ENCODE assay signal across 8 mouse cellular contexts in the genomic region with DNA sequence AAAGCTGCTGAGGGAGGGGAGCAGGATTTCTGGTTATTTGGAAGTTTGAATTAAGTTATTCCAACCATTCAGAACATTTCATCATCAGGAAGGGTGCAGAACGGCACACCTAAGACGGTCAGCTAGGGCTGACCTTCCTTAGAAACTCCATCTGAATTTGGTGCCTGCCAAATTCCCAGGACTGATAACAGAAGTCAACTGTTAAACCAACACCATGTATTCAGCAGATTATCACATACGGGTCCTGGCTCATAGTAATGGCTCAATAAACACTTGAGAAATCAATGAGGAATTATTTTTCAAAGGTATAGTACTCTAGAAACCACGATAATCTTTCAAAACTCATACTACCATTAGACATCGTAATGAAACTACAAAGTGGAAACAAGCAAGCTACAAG. TPM values are rescaled to one million over a fixed set of nuclear protein-coding genes. Genes with fewer than 3 reads are reported as not detected.
A peak's percentile ranks its signal among the peaks of the same experiment; 100 is the strongest.
DNase-seq lines count a peak whose midpoint lies in the region; ATAC-seq and TF ChIP-seq lines count a peak whose summit lies in the region.

No protein-coding gene starts in this region.

- ATAC-seq in heart, embryonic 15.5 days (replicated peaks; ENCODE audit: insufficient number of reproducible peaks, insufficient read depth, low FRiP score, low read depth), result no peak
- ATAC-seq in hindbrain, postnatal 0 days, result no peak
- ATAC-seq in midbrain, embryonic 14.5 days (ENCODE audit: low FRiP score, low TSS enrichment), result no peak
- no peak for ATAC-seq in cerebellum, adult (ENCODE audit: insufficient number of reproducible peaks, low FRiP score, low TSS enrichment)

- peak overlapping the region; percentile 67 for H3K4me2 ChIP-seq in heart, embryonic 15.5 days
- peak overlapping the region; percentile 80 for H3K4me2 ChIP-seq in hindbrain, postnatal 0 days (ENCODE audit: low read depth, low read length)
- peak overlapping the region; percentile 73 for H3K4me2 ChIP-seq in midbrain, embryonic 14.5 days (ENCODE audit: low read length)

- H3K27ac ChIP-seq in heart, embryonic 15.5 days, result no peak overlapping the region
- H3K27ac ChIP-seq in hindbrain, postnatal 0 days, result no peak overlapping the region
- no peak overlapping the region for H3K27ac ChIP-seq in midbrain, embryonic 14.5 days (replicated peaks; ENCODE audit: low read depth, low read length)

- H3K9ac ChIP-seq in heart, embryonic 15.5 days, result no peak overlapping the region
- no peak overlapping the region for H3K9ac ChIP-seq in hindbrain, postnatal 0 days (replicated peaks; ENCODE audit: low read length)
- H3K9ac ChIP-seq in midbrain, embryonic 14.5 days (replicated peaks; ENCODE audit: low read length), result peak overlapping the region; percentile 94; the same call in 1 of the 2 replicates

- peaks cover 30% of the 10 kb centered on the region for H3K4me1 ChIP-seq in heart, embryonic 15.5 days (replicated peaks)
- H3K4me1 ChIP-seq in hindbrain, postnatal 0 days (ENCODE audit: insufficient read depth, low read length), result 0 out of 2 replicates have a peak, but pooled peaks cover 5% of the 10 kb centered on the region
- peaks cover 8% of the 10 kb centered on the region; the same call in 1 of the 2 replicates for H3K4me1 ChIP-seq in midbrain, embryonic 14.5 days (ENCODE audit: control insufficient read depth, insufficient read depth, low read length)

- TF ChIP-seq CTCF in hindbrain, postnatal 0 days (IDR thresholded peaks at IDR 0.05; ENCODE audit: low read depth), result no peak

- H3K27me3 ChIP-seq in heart, embryonic 15.5 days, result no peaks in the 10 kb centered on the region
- H3K27me3 ChIP-seq in hindbrain, postnatal 0 days (ENCODE audit: insufficient read depth, low read length), result no peaks in the 10 kb centered on the region
- no peaks in the 10 kb centered on the region for H3K27me3 ChIP-seq in midbrain, embryonic 14.5 days (ENCODE audit: control insufficient read depth, insufficient read depth, low read length)

- H3K36me3 ChIP-seq in heart, embryonic 15.5 days, result no peaks in the 10 kb centered on the region
- no peaks in the 10 kb centered on the region for H3K36me3 ChIP-seq in hindbrain, postnatal 0 days (ENCODE audit: insufficient read depth, low read length)
- no peaks in the 10 kb centered on the region for H3K36me3 ChIP-seq in midbrain, embryonic 14.5 days (ENCODE audit: control insufficient read depth, insufficient read depth, low read length)

- 20% methylated on average over 5 of the region's 5 CpGs for WGBS in heart, embryonic 15.5 days
- 29% methylated on average over 5 of the region's 5 CpGs for WGBS in hindbrain, postnatal 0 days
- WGBS in midbrain, embryonic 14.5 days, result 36% methylated on average over 5 of the region's 5 CpGs

- no peak for DNase-seq in heart, adult 18-20 months
- peak; percentile 42 for DNase-seq in c-Kit-negative CD71-positive TER-119-positive erythroid progenitor cells, embryonic 14.5 days (ENCODE audit: low read depth, low spot score)
- DNase-seq in hindbrain, postnatal 0 days (ENCODE audit: low spot score), result no peak
- no peak for DNase-seq in midbrain, embryonic 14.5 days
- no peak for DNase-seq in testis, postnatal 10 days (ENCODE audit: low spot score)
- no peak for DNase-seq in gastrocnemius, adult 8-10 months (ENCODE audit: low spot score in 2 of 2)

- H3K9me3 ChIP-seq in heart, embryonic 15.5 days (replicated peaks), result no peaks in the 10 kb centered on the region
- no peaks in the 10 kb centered on the region for H3K9me3 ChIP-seq in hindbrain, postnatal 0 days (ENCODE audit: low read length)
- no peaks in the 10 kb centered on the region for H3K9me3 ChIP-seq in midbrain, embryonic 14.5 days (ENCODE audit: control insufficient read depth, low read length)

- H3K4me3 ChIP-seq in heart, embryonic 15.5 days, result peak overlapping the region; percentile 31
- H3K4me3 ChIP-seq in hindbrain, postnatal 0 days (ENCODE audit: low read length), result peak overlapping the region; percentile 91
- peak overlapping the region; percentile 88 for H3K4me3 ChIP-seq in midbrain, embryonic 14.5 days (replicated peaks; ENCODE audit: low read depth, low read length)

RNA-seq across cellular contexts. Expression of gene Tlk1, which starts 2.1 kb away (rescaled TPM):
- 24.4 and 28.0 TPM in 2 replicates for polyA plus RNA-seq in heart, embryonic 15.5 days (2015; fragmentation: Nextera tagmentation; extraction: Ambion mirVana)
- 10 to 100 TPM; 27.0 to 33.3 TPM for total RNA-seq in heart, adult 18-20 months (2021)
- total RNA-seq in hindbrain, postnatal 0 days (2014; rRNA removed), result 17.3 and 22.8 TPM in 2 replicates
- 23.8 and 27.0 TPM in 2 replicates for polyA plus RNA-seq in hindbrain, postnatal 0 days (2015; fragmentation: Nextera tagmentation; extraction: Ambion mirVana)
- 23.6 and 27.5 TPM in 2 replicates for polyA plus RNA-seq in midbrain, embryonic 14.5 days (2014; fragmentation: Nextera tagmentation; extraction: Ambion mirVana)
- 10 to 100 TPM; 37.8 to 44.5 (median 40.8) TPM for total RNA-seq in gastrocnemius, adult 8-10 months (2022)

Comparison
In these comparisons a context has a peak if more than half of its experiments do, and no peak if none do; other contexts are left out.
1. H3K4me3 ChIP-seq: peak in every context shown above with its lines; median percentile 91 in hindbrain, postnatal 0 days; 88 in midbrain, embryonic 14.5 days; 31 in heart, embryonic 15.5 days.